Mouse (Mus musculus): Measurements from ENCODE around the gene G430095P16Rik. TPM values are rescaled to one million over a fixed set of nuclear protein-coding genes. Genes with fewer than 3 reads are reported as not detected.

G430095P16Rik gene
- polyA plus RNA-seq, 1 experiment from 2014 or later, result 1.2 TPM

DNA sequence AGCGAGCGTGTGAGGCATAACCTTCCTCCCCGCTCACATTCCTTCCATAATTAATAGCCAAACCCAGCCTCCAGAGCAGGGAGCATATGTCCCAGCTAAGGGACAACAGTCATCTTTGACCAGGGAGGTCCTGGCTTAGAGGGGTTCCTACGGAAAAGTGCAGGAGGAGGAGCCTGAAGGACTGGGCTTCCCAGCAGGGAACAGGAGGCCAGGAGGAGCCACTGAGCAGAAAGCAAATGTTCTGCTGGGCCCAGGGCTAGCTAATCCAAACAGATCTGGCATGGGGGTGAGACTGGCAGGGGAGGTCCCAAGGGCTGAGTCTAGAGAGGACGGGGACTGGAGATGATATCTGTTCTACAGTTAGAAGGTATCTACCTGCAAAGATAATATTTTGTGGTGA, 34.7 kb downstream of the G430095P16Rik start:
- Histone ChIP-seq H3K9ac (no peak overlapping the region), H3K36me3 (no peaks in the 10 kb centered on the region), H3K27me3 (peaks cover 13% of the 10 kb centered on the region; the same call in 1 of the 2 replicates), H3K27ac (replicated peaks) (no peak overlapping the region), H3K4me1 (replicated peaks) (peaks cover 23% of the 10 kb centered on the region), H3K4me2 (no peak overlapping the region), H3K9me3 (no peaks in the 10 kb centered on the region), H3K4me3 (no peak overlapping the region)
- 27% methylated on average over 5 of the region's 5 CpGs for WGBS
- no peak for ATAC-seq (ENCODE audit: low FRiP score, low read depth)

- no peak overlapping the region for H3K4me3 ChIP-seq
Observed at GRCm38 (mm10) chr8:84758308-84758707, 35.5 kb downstream of the G430095P16Rik start.

DNA sequence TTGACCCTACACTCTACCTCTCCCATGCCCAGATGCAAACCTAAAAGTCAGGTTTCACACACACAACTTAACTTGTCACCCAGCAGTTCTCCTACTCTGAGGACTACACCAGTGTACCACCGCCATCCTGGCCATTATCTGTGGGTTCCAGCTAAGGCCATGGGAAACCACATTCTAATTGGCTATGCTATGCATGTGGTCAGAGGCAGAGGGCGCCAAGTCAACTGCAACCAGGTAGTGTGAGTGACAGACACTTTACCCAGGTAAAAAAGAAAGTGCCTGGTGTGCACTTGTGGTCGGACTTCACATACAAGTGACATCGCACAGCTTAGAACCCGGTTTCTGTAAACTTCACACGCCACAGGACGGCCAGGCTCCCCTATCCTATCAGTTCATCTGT, 36.3 kb downstream of the G430095P16Rik start:
- WGBS, result 67% methylated on average over 7 of the region's 7 CpGs
- Histone ChIP-seq H3K4me2 (no peak overlapping the region), H3K4me3 (no peak overlapping the region), H3K9me3 (no peaks in the 10 kb centered on the region), H3K36me3 (no peaks in the 10 kb centered on the region), H3K4me1 (replicated peaks) (peaks cover 20% of the 10 kb centered on the region), H3K27ac (replicated peaks) (no peak overlapping the region), H3K27me3 (peaks cover 9% of the 10 kb centered on the region; the same call in 1 of the 2 replicates), H3K9ac (no peak overlapping the region)
- no peak for ATAC-seq (ENCODE audit: low FRiP score, low read depth)

More at GRCm38 (mm10) chr8:84758308-84758707, 35.5 kb downstream of the G430095P16Rik start:
- Histone ChIP-seq H3K9ac (no peak overlapping the region), H3K9me3 (no peaks in the 10 kb centered on the region), H3K27ac (replicated peaks) (no peak overlapping the region), H3K27me3 (peaks cover 14% of the 10 kb centered on the region; the same call in 1 of the 2 replicates), H3K4me1 (replicated peaks) (peaks cover 19% of the 10 kb centered on the region), H3K4me2 (no peak overlapping the region), H3K36me3 (no peaks in the 10 kb centered on the region)
- ATAC-seq (ENCODE audit: low FRiP score, low read depth), result no peak
- 91% methylated on average over 3 of the region's 3 CpGs for WGBS

GRCm38 (mm10) chr8:84759718-84760117, 36.9 kb downstream of the G430095P16Rik start:
- WGBS, result 87% methylated on average over 10 of the region's 10 CpGs
- ATAC-seq (ENCODE audit: low FRiP score, low read depth), result no peak
- no peaks in the 10 kb centered on the region for H3K9me3 ChIP-seq
- H3K27me3 ChIP-seq, result peaks cover 13% of the 10 kb centered on the region; the same call in 1 of the 2 replicates
- no peaks in the 10 kb centered on the region for H3K36me3 ChIP-seq
- H3K27ac ChIP-seq (replicated peaks), result no peak overlapping the region
- no peak overlapping the region for H3K9ac ChIP-seq
- peaks cover 25% of the 10 kb centered on the region for H3K4me1 ChIP-seq (replicated peaks)
- no peak overlapping the region for H3K4me3 ChIP-seq
- H3K4me2 ChIP-seq, result no peak overlapping the region

DNA sequence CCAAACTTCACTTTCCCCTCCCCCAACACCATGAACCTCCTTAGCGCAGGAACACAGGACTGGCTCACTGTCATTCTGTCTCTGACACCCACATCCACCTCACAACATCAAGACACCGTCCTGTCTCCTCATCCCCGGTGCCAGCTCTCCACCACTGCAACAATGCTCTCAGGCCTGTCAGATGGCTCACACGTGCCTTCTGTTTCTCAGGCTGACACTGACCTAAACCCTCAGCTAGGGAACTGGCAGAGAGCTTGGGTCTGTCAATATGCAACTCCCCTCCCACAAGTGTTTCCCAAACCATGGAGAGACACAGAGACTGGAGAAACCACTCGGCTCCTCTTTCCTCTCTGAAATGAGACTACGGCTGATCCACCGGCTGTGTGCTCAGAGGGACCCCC, 37.6 kb downstream of the G430095P16Rik start:
- Histone ChIP-seq H3K4me3 (no peak overlapping the region), H3K4me1 (replicated peaks) (peaks cover 32% of the 10 kb centered on the region), H3K9ac (no peak overlapping the region), H3K9me3 (no peaks in the 10 kb centered on the region), H3K4me2 (no peak overlapping the region), H3K27ac (replicated peaks) (no peak overlapping the region), H3K36me3 (no peaks in the 10 kb centered on the region), H3K27me3 (peaks cover 19% of the 10 kb centered on the region; the same call in 1 of the 2 replicates)
- WGBS, result 45% methylated on average over 7 of the region's 7 CpGs
- ATAC-seq (ENCODE audit: low FRiP score, low read depth), result peak; percentile 24; the same call in 1 of the 2 replicates

GRCm38 (mm10) chr8:84760901-84761300, 38.1 kb downstream of the G430095P16Rik start:
- no peak overlapping the region for H3K4me2 ChIP-seq
- H3K9ac ChIP-seq, result no peak overlapping the region
- peaks cover 19% of the 10 kb centered on the region; the same call in 1 of the 2 replicates for H3K27me3 ChIP-seq
- no peak overlapping the region for H3K4me3 ChIP-seq
- no peaks in the 10 kb centered on the region for H3K36me3 ChIP-seq
- ATAC-seq (ENCODE audit: low FRiP score, low read depth), result no peak
- no peaks in the 10 kb centered on the region for H3K9me3 ChIP-seq
- 35% methylated on average over 2 of the region's 2 CpGs for WGBS
- peaks cover 37% of the 10 kb centered on the region for H3K4me1 ChIP-seq (replicated peaks)
- H3K27ac ChIP-seq (replicated peaks), result no peak overlapping the region

- Histone ChIP-seq H3K27ac (replicated peaks) (no peak overlapping the region), H3K4me1 (replicated peaks) (peaks cover 43% of the 10 kb centered on the region), H3K9me3 (no peaks in the 10 kb centered on the region), H3K9ac (no peak overlapping the region), H3K27me3 (peaks cover 40% of the 10 kb centered on the region), H3K4me3 (no peak overlapping the region), H3K4me2 (peak overlapping the region; percentile 48), H3K36me3 (no peaks in the 10 kb centered on the region)
- 63% methylated on average over 4 of the region's 4 CpGs for WGBS
- ATAC-seq (ENCODE audit: low FRiP score, low read depth), result no peak
Observed at GRCm38 (mm10) chr8:84764100-84764499, 41.3 kb downstream of the G430095P16Rik start.

GRCm38 (mm10) chr8:84764870-84765495, 42.2 kb downstream of the G430095P16Rik start:
- peak overlapping the region; percentile 48 for H3K4me2 ChIP-seq
- H3K27me3 ChIP-seq, result peaks cover 47% of the 10 kb centered on the region
- peak; percentile 39; the same call in 1 of the 2 replicates for ATAC-seq (ENCODE audit: low FRiP score, low read depth)
- H3K9me3 ChIP-seq, result no peaks in the 10 kb centered on the region
- H3K27ac ChIP-seq (replicated peaks), result peak overlapping the region; percentile 54
- no peak overlapping the region for H3K9ac ChIP-seq
- no peaks in the 10 kb centered on the region for H3K36me3 ChIP-seq
- WGBS, result 57% methylated on average over 17 of the region's 17 CpGs
- H3K4me1 ChIP-seq (replicated peaks), result peaks cover 46% of the 10 kb centered on the region
- 0 out of 2 replicates have a peak overlapping the region, but pooled peaks have one; percentile 0 for H3K4me3 ChIP-seq

- H3K4me3 ChIP-seq, result 0 out of 2 replicates have a peak overlapping the region, but pooled peaks have one; percentile 0
- WGBS, result 9% methylated on average over 10 of the region's 10 CpGs
- peaks cover 42% of the 10 kb centered on the region for H3K4me1 ChIP-seq (replicated peaks)
Observed at GRCm38 (mm10) chr8:84765629-84766028, 42.8 kb downstream of the G430095P16Rik start.

DNA sequence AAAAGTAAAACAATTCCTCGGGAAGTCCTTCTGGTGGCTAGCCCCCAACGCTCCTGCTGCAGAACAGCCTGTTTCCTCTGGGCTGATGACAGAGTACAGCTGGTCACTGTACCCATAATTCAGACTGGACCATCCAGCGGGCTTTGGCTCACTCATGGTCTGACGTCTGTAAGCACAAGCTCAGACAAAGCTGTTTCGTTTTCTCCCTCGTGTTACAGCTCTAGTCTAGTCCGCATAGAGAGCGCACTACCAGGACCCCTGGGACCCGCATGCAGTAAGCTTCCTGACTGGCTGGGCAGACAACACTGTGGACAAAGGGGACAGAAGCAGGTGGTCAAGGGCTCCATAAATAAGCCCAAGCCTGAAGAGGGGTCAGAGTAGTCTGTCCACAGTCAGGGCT, 43.6 kb downstream of the G430095P16Rik start:
- ATAC-seq (ENCODE audit: low FRiP score, low read depth), result no peak

More at GRCm38 (mm10) chr8:84765629-84766028, 42.8 kb downstream of the G430095P16Rik start:
- Histone ChIP-seq H3K4me2 (peak overlapping the region; percentile 48), H3K36me3 (no peaks in the 10 kb centered on the region), H3K9me3 (no peaks in the 10 kb centered on the region), H3K27me3 (peaks cover 51% of the 10 kb centered on the region), H3K27ac (replicated peaks) (peak overlapping the region; percentile 54), H3K9ac (0 out of 2 replicates have a peak overlapping the region, but pooled peaks have one; percentile 1)
- ATAC-seq (ENCODE audit: low FRiP score, low read depth), result no peak

GRCm38 (mm10) chr8:84767221-84767620, 44.4 kb downstream of the G430095P16Rik start:
- H3K4me1 ChIP-seq (replicated peaks), result peaks cover 53% of the 10 kb centered on the region
- WGBS, result 77% methylated on average over 10 of the region's 10 CpGs
- no peak overlapping the region for H3K9ac ChIP-seq
- peaks cover 56% of the 10 kb centered on the region for H3K27me3 ChIP-seq
- H3K9me3 ChIP-seq, result no peaks in the 10 kb centered on the region
- no peak overlapping the region for H3K4me3 ChIP-seq
- H3K36me3 ChIP-seq, result no peaks in the 10 kb centered on the region
- peak overlapping the region; percentile 48 for H3K4me2 ChIP-seq
- no peak for ATAC-seq (ENCODE audit: low FRiP score, low read depth)
- no peak overlapping the region for H3K27ac ChIP-seq (replicated peaks)

More for the DNA sequence above, 43.6 kb downstream of the G430095P16Rik start:
- WGBS, result 39% methylated on average over 9 of the region's 9 CpGs
- H3K4me3 ChIP-seq, result 0 out of 2 replicates have a peak overlapping the region, but pooled peaks have one; percentile 0
- peak overlapping the region; percentile 48 for H3K4me2 ChIP-seq
- no peaks in the 10 kb centered on the region for H3K9me3 ChIP-seq
- peaks cover 47% of the 10 kb centered on the region for H3K4me1 ChIP-seq (replicated peaks)
- H3K27ac ChIP-seq (replicated peaks), result peak overlapping the region; percentile 54; the same call in 1 of the 2 replicates
- H3K27me3 ChIP-seq, result peaks cover 57% of the 10 kb centered on the region
- peak overlapping the region; percentile 1; the same call in 1 of the 2 replicates for H3K9ac ChIP-seq
- no peaks in the 10 kb centered on the region for H3K36me3 ChIP-seq

DNA sequence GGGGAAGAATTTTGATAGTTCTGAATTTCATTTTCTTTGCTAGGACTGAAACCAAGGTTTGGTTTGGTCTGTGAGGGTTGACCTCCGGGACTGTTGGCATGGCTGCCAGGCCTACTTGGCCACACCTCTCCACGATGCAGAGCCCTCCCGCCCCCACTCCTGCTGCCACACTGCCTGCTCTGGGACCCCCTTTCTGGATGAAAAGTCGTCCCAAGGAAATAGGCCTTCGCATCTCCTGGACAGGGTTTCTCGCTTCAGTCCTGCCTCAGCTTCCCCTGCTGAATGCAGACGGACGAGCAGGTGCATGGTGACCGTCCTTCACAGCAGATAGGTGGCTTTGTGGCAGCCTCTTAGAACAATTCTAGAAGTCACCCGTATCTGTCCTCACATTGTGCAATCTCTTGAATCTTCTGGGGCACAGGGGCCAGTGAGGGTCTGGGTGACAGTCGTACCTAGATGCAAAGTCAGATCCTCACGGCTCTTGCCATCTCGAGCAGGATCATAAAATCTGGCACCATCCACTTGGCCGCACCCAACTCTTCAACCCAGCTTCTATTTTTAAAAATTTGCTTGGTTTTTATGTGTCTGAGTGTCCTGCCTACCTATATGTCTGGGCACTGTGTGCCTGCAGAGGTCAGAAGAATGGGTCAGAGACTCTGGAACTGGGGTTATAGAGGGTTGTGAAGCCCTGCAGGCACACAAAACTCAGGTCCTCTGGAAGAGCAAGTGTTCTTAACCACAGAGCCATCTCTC, 45.7 kb downstream of the G430095P16Rik start:
- Histone ChIP-seq H3K4me3 (0 out of 2 replicates have a peak overlapping the region, but pooled peaks have one; percentile 0), H3K36me3 (no peaks in the 10 kb centered on the region), H3K4me1 (replicated peaks) (peaks cover 59% of the 10 kb centered on the region), H3K27ac (replicated peaks) (no peak overlapping the region), H3K4me2 (peak overlapping the region; percentile 48), H3K9me3 (no peaks in the 10 kb centered on the region), H3K9ac (no peak overlapping the region), H3K27me3 (peaks cover 55% of the 10 kb centered on the region)
- WGBS, result 83% methylated on average over 14 of the region's 14 CpGs
- ATAC-seq (ENCODE audit: low FRiP score, low read depth), result no peak
